Mouse (Mus musculus) frontal cortex, postnatal 36 days (tissue): ENCODE measurements around the gene Begain.

Experiments
- DNase-seq, 2 experiments: peaks; one replicate each; pipeline ENCODE4 v3.0.0; 2022; ENCODE audit warnings: low spot score in 2 of 2

Gene Begain

GRCm38 (mm10) chr12:109068167-109068653, at the start of gene Begain:
TSS of gene Begain (minus strand) at chr12:109068217.
- no peak for DNase-seq

DNA sequence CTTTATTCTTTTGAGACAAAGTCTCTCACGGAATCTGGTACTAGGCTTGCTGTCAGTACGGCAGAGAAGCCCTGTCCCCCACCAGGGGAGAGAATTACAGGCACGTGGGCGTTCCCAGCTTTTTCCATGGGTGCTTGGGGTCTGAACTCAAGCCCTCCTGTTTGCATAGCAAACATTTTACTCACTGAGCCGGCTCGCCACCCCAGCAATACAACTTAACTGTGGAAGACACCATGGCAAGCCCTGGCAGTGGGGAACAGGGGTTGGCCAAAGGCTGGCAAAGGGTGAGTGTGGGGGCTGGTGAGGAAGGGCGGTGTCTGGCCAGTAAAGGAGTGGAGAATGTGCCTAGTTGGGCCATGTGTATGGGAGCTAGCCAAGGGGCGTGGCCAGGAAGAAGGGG, 47.7 kb upstream of the Begain start:
- DNase-seq: no peak

DNA sequence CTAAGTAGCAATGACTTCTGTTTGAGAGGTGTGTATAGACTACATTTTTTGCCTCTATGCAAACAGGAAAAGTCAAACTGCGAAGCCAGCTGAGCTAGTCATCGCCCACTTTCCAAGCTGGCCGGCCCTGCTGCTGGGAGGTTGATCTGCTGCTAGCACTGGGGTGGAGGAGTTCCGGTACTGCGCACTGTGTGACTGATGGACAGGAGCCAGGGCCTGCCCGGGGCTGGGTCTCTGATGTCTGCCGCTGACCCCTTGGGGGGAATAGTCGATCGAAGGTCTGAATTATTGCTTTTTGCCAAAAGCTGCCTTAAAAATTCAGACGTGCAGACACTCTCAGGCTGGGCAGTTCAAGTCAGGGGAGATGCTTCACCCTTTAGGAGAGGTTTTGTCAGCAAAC, 47.1 kb upstream of the Begain start:
- no peak for DNase-seq

GRCm38 (mm10) chr12:109112996-109113592, 45.1 kb upstream of the Begain start:
- DNase-seq: peak in 1 of 2 experiments; percentile 11

- DNase-seq: no peak
Observed at GRCm38 (mm10) chr12:109112354-109112995, 44.5 kb upstream of the Begain start.

- no peak for DNase-seq
Observed at GRCm38 (mm10) chr12:109108911-109109310, 40.9 kb upstream of the Begain start.

DNA sequence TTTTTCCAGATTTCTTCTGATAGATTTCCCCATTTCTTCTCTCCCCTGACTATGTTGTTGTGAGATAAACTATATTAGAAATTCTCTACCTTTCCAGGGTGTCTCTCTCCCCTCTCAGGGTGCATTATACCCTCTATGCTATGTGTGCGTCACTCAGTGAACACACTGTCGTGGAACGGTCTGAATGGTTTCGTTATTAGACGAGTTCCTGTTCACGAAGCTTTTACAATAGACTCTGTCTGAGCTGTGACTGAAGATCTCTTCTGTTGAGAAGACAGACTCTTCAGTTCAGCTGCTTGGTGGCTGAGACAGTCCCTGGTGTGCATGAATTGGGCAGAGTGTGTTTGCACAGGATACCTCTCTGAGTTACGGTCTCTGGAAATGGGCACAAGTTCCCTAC, 32.4 kb upstream of the Begain start:
- DNase-seq: no peak

GRCm38 (mm10) chr12:109090456-109091130, 22.6 kb upstream of the Begain start:
- DNase-seq: no peak

DNA sequence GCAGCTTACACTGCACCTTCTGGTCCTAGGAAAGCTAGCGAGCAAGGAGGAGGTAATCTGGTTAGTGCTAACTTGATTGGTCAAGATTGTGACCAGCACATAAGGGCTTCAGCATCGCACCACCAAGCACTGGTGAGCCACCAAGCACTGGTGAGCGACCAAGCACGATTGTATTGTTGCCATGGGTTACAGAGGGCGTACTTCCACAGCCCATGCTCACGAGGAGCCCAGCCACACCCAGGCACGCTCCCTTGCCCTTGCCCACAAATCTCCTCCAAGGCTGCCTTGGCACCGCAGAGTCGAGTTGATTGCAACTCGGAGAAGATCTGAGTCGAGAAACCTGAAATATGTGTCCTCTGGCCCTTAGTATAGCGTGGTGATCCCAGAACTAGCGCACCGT, 22.0 kb upstream of the Begain start:
- no peak for DNase-seq

DNA sequence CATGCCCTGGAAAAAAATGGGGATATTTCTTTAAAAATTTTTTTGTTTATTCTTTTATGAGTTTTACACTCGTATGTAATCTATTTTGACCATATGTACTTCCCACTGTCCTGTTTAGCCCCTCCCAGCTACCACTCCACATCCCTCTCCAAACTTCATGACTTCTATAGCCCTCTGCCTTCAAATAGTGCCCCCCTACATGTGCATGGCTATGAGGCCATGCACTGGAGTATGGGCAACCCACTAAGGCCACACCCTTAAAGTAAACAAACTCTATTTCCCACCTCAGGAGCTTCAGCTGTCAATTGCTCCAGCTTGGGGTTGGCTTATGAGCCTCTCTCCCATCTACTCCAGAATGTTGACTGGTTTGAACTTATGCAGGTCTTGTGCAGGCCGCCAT, 18.1 kb upstream of the Begain start:
- DNase-seq: no peak

- no peak for DNase-seq
Observed at GRCm38 (mm10) chr12:109085674-109086073, 17.7 kb upstream of the Begain start.

DNA sequence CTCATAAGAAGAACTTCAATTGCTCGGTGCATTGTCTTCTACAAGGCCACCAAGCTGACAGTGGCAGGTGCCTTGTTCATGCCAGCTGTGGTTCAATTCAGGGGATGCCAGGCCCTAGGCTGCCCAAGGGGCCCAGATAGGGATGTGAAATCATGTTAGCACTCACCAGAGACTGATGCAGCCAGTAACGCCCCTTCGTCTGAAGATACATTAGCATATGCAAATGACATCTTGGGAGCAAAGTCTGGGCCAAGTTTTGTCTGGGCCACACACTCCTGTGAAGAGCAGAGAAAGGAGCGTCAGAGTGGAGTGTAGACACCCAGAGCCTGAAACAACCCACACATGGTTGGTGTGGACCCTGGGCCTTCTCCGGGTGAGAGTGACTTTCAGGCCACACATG, 17.0 kb upstream of the Begain start:
- no peak for DNase-seq

DNA sequence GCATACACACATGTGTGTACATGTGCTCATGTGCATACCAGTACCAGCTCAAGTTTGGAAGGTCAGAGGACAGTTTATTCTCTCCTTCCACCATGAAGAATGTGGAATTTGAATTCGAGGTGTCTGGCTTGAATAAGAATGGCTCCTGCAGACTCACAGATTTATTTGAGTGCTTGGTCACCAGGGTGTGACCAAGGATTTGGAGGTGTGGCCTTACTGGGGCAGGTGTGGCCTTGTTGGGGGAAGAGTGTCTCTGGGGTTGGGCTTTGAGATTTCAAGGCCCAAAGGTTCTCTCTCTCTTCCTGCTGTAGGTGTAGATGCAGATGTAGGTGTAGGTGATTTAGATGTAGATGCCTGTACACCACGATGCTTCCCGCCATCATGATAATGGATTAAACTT, 15.5 kb upstream of the Begain start:
- no peak for DNase-seq

GRCm38 (mm10) chr12:109077036-109077435, 9.0 kb upstream of the Begain start:
- DNase-seq: no peak

DNA sequence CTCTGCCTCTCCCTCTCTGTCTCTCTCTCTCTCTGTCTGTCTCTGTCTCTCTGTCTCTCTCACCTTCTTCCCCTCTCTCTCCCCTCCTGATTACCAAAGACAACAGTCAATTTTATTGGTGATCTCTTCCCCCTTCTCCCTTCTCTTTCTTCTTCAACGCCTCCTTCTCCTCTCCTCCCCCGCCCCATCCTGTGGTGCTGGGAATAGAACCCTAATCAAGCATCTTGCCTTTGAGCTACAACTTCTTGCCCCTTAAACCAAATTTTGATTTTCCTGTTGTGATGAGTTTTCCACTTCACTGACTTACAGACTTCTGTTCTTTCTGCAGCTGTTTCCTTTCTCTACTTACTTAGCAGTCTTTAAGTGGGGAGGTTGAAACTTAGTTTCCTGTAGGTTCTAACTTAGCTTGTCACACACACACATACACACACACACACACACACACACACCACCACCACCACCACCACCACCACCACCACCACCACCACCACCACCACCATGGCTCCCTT, 6.8 kb upstream of the Begain start:
- DNase-seq: no peak

DNA sequence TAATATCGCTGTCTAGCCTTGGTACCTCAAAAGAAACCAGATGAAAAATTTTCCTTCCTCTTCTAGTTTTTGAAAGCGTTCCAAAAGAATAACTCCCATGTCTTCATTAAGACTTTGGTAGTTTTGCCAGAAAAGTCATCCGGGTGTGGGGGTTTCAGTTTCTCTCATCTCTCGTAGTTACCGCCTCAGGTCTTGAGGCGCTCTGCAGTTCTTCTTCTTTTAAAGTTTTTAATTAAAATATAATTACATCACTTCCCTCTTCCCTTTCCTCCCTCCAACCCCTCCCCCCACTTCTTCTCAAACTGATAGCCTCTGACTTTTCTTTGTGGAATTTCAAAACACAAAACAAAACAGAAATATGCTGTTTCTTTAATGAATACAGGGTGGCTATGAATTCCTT, 6.1 kb upstream of the Begain start:
- DNase-seq: no peak

GRCm38 (mm10) chr12:109071248-109071647, 3.2 kb upstream of the Begain start:
- DNase-seq: no peak

GRCm38 (mm10) chr12:109069751-109070150, 1.7 kb upstream of the Begain start:
- DNase-seq: no peak

DNA sequence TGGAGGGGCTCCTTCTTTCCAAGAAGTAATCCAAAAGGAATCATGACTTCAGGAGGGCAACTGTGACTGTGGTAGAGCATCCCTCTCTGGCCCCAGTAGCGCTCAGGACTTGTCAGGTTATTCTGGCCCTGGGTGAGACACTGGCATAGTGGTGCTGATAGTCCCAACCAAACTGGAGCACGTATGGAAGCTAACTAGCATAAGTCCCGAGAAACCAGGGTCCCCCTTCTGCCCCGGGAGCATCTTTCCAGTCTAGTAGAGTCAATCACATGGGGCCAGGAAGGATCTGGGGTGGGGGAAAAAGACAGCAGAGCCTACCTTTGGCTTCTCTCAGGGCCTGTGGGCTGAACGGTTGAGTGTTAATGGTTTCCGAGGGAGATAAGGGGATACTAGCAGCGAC, 721 bp upstream of the Begain start:
- DNase-seq: no peak

GRCm38 (mm10) chr12:109067561-109068135, 369 bp downstream of the Begain start:
- DNase-seq: peak; percentile 24 to 38

GRCm38 (mm10) chr12:109058660-109059059, 9.4 kb downstream of the Begain start:
- DNase-seq: no peak

DNA sequence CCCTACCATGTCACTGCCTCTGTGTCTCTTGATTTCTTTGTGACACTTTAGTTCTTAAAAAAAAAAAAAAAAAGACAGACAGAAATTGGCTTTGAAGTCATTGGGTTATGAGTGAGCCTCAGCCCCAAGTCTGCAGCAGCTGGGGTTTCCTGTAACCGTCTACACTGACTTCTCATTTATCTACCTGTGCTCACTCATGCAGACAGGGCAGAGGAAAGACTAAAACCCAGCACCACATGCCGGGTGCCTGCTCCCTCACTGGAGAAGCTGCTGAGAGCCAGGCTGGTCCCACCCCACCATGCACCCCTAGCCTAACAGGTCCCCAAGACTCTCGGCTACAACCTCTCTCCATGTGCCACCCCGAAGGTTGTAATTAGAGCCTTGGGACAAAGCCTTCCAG, 10.3 kb downstream of the Begain start:
- DNase-seq: no peak
